Mouse (Mus musculus) limb, embryonic 14.5 days (tissue): ENCODE measurements around the gene Bmpr2. TPM values are rescaled to one million over a fixed set of nuclear protein-coding genes. Genes with fewer than 3 reads are reported as not detected.

Experiments
- ATAC-seq: fragments of 200-750 bp; cut with Nextera tagmentation; 2 replicates; pipeline ENCODE4 v1.8.0; 2017; ENCODE audit warnings: low read depth, moderate number of reproducible peaks, moderate TSS enrichment; ENCODE audit not compliant: low FRiP score
- DNase-seq: peaks from one replicate; pipeline ENCODE4 v3.0.0-alpha.2; 2015; ENCODE audit warnings: low spot score
- H3K27ac ChIP-seq: fragments of 300-500 bp; sonication (generic); replicated peaks from 2 replicates; pipeline ENCODE4 v1.5.1; 2014; ENCODE audit warnings: low read depth, mild to moderate bottlenecking, low read length, moderate library complexity, mixed read lengths
- H3K27me3 ChIP-seq: fragments of 300-500 bp; sonication (generic); 2 replicates; pipeline ENCODE4 v1.6.1; 2014; ENCODE audit warnings: low read length, mixed read lengths; ENCODE audit not compliant: control insufficient read depth, insufficient read depth
- H3K36me3 ChIP-seq: fragments of 300-500 bp; sonication (generic); 2 replicates; pipeline ENCODE4 v1.6.1; 2014; ENCODE audit warnings: mild to moderate bottlenecking, low read length, moderate library complexity, mixed read lengths; ENCODE audit not compliant: control insufficient read depth, insufficient read depth
- H3K4me1 ChIP-seq: fragments of 300-500 bp; sonication (generic); 2 replicates; pipeline ENCODE4 v1.6.1; 2014; ENCODE audit warnings: antibody characterized with exemption, low read length, mixed read lengths; ENCODE audit not compliant: control insufficient read depth, insufficient read depth
- H3K4me2 ChIP-seq: fragments of 300-500 bp; sonication (generic); replicated peaks from 2 replicates; pipeline ENCODE4 v1.6.1; 2014; ENCODE audit warnings: low read depth, mild to moderate bottlenecking, low read length, moderate library complexity; ENCODE audit not compliant: severe bottlenecking
- H3K4me3 ChIP-seq: fragments of 300-500 bp; sonication (generic); replicated peaks from 2 replicates; pipeline ENCODE4 v1.5.1; 2014; ENCODE audit warnings: low read length
- H3K9ac ChIP-seq: fragments of 300-500 bp; sonication (generic); 2 replicates; pipeline ENCODE4 v1.6.1; 2014; ENCODE audit warnings: mild to moderate bottlenecking, low read depth, low read length, moderate library complexity; ENCODE audit not compliant: severe bottlenecking
- H3K9me3 ChIP-seq: fragments of 300-500 bp; sonication (generic); 2 replicates; pipeline ENCODE4 v1.6.1; 2016; ENCODE audit warnings: low read length; ENCODE audit not compliant: control insufficient read depth
- POLR2A ChIP-seq: fragments of 200-500 bp; IDR thresholded peaks from 2 replicates; pipeline ENCODE4 v1.8.0; 2012; ENCODE audit warnings: inconsistent platforms, mild to moderate bottlenecking, moderate library complexity, borderline replicate concordance; ENCODE audit not compliant: insufficient read depth, insufficient read length; ENCODE audit errors: extremely low read depth
- WGBS: fragments of 180-500 bp; shearing (Covaris S2); extraction: QIAGEN DNeasy Blood & Tissue Kit; methylation state at CpG from one replicate; pipeline ENCODE4 v1.1.7; 2014; 5-methylcytosine and 5-hydroxymethylcytosine counted together
- polyA plus RNA-seq, 2 experiments: library from polyadenylated mRNA; depleted of rRNA in 1 of 2; stranded (reverse) in 1 of 2; unstranded in 1 of 2; fragments of >200 nt; fragmentation: Nextera tagmentation in 1 of 2; extraction: Ambion mirVana in 1 of 2; gene quantifications; 2 replicates each; pipeline versions ENCODE4 v1.2.1 to v1.2.3; 2012 to 2014

Gene Bmpr2
- polyA plus RNA-seq (2012; rRNA removed) = 14.6 and 16.6 TPM in 2 replicates
- polyA plus RNA-seq (2014; fragmentation: Nextera tagmentation; extraction: Ambion mirVana) = 15.2 and 17.0 TPM in 2 replicates

GRCm38 (mm10) chr1:59763164-59763768 lies at the start of gene Bmpr2:
TSS of gene Bmpr2 (plus strand) at chr1:59763400.
- Histone ChIP-seq H3K9me3 (no peaks in the 10 kb centered on the region), H3K4me2 (peak within 1 kb of the TSS; percentile 63), H3K4me1 (peaks cover 9% of the 10 kb centered on the region), H3K4me3 (peak within 1 kb of the TSS; percentile 93), H3K27me3 (no peaks in the 10 kb centered on the region), H3K27ac (peak within 1 kb of the TSS; percentile 99), H3K36me3 (no peaks in the 10 kb centered on the region), H3K9ac (peak within 1 kb of the TSS; percentile 93)
- DNase-seq (peak; percentile 88), ATAC-seq (peak; percentile 90)
- TF ChIP-seq POLR2A = peak; percentile 95
- 0% methylated on average over 33 of the region's 75 CpGs for WGBS

GRCm38 (mm10) chr1:59719900-59720299 lies 43.3 kb upstream of the Bmpr2 start:
- TF ChIP-seq POLR2A = no peak
- DNase-seq (peak; percentile 71), ATAC-seq (no peak)
- Histone ChIP-seq H3K4me1 (no peaks in the 10 kb centered on the region), H3K27me3 (no peaks in the 10 kb centered on the region), H3K9ac (no peak overlapping the region), H3K9me3 (no peaks in the 10 kb centered on the region), H3K4me3 (no peak overlapping the region), H3K36me3 (peaks cover 19% of the 10 kb centered on the region), H3K4me2 (no peak overlapping the region), H3K27ac (no peak overlapping the region)
- 48% methylated on average over 4 of the region's 4 CpGs for WGBS

GRCm38 (mm10) chr1:59725661-59726060 lies 37.5 kb upstream of the Bmpr2 start:
- no peak overlapping the region for H3K4me3 ChIP-seq
- H3K27me3 ChIP-seq = no peaks in the 10 kb centered on the region
- no peak overlapping the region for H3K9ac ChIP-seq
- no peaks in the 10 kb centered on the region for H3K9me3 ChIP-seq
- no peak overlapping the region for H3K27ac ChIP-seq
- H3K36me3 ChIP-seq = no peaks in the 10 kb centered on the region; the same call in 1 of the 2 replicates
- ATAC-seq (no peak), DNase-seq (no peak)
- TF ChIP-seq POLR2A = no peak
- H3K4me2 ChIP-seq = no peak overlapping the region
- 49% methylated on average over 4 of the region's 4 CpGs for WGBS
- H3K4me1 ChIP-seq = no peaks in the 10 kb centered on the region; the same call in 1 of the 2 replicates

- no peak for DNase-seq
- H3K36me3 ChIP-seq = no peaks in the 10 kb centered on the region
- H3K9ac ChIP-seq = no peak overlapping the region
- TF ChIP-seq POLR2A = no peak
- no peaks in the 10 kb centered on the region; the same call in 1 of the 2 replicates for H3K4me1 ChIP-seq
- 84% methylated on average over 8 of the region's 8 CpGs for WGBS
- no peak overlapping the region for H3K4me2 ChIP-seq
- H3K9me3 ChIP-seq = no peaks in the 10 kb centered on the region
- no peak for ATAC-seq
- no peak overlapping the region for H3K27ac ChIP-seq
- H3K4me3 ChIP-seq = no peak overlapping the region
- H3K27me3 ChIP-seq = no peaks in the 10 kb centered on the region
Observed at GRCm38 (mm10) chr1:59730106-59730505, 33.1 kb upstream of the Bmpr2 start.

- H3K4me3 ChIP-seq = no peak overlapping the region
- H3K9ac ChIP-seq = no peak overlapping the region
- no peak for DNase-seq
- TF ChIP-seq POLR2A = no peak
- no peak overlapping the region for H3K27ac ChIP-seq
- H3K9me3 ChIP-seq = no peaks in the 10 kb centered on the region
- H3K27me3 ChIP-seq = no peaks in the 10 kb centered on the region
- H3K4me2 ChIP-seq = no peak overlapping the region
- ATAC-seq = no peak
- WGBS = 93% methylated on average over 4 of the region's 4 CpGs
- H3K4me1 ChIP-seq = no peaks in the 10 kb centered on the region
- H3K36me3 ChIP-seq = no peaks in the 10 kb centered on the region
Observed at GRCm38 (mm10) chr1:59730737-59731136, 32.5 kb upstream of the Bmpr2 start.
